Mouse (Mus musculus) heart, embryonic 11.5 days (tissue): Measurements from ENCODE around the gene Klb. TPM values are rescaled to one million over a fixed set of nuclear protein-coding genes. Genes with fewer than 3 reads are reported as not detected.

Source experiments
- ATAC-seq: fragments of 200-750 bp; cut with Nextera tagmentation; replicated peaks from 2 replicates; pipeline ENCODE4 v1.8.0; 2017; ENCODE audit warnings: moderate library complexity; ENCODE audit not compliant: insufficient number of reproducible peaks, low FRiP score, low TSS enrichment
- H3K27ac ChIP-seq: fragments of 300-500 bp; sonication (generic); 2 replicates; pipeline ENCODE4 v1.5.1; 2014; ENCODE audit warnings: mild to moderate bottlenecking, low read depth, low read length
- H3K27me3 ChIP-seq: fragments of 300-500 bp; sonication (generic); 2 replicates; pipeline ENCODE4 v1.6.1; 2014; ENCODE audit warnings: mild to moderate bottlenecking, low read length, mixed read lengths; ENCODE audit not compliant: control insufficient read depth, insufficient read depth
- H3K36me3 ChIP-seq: fragments of 300-500 bp; sonication (generic); 2 replicates; pipeline ENCODE4 v1.6.1; 2014; ENCODE audit warnings: mild to moderate bottlenecking, low read length, moderate library complexity, mixed read lengths; ENCODE audit not compliant: control insufficient read depth, insufficient read depth
- H3K4me1 ChIP-seq: fragments of 300-500 bp; sonication (generic); 2 replicates; pipeline ENCODE4 v1.6.1; 2014; ENCODE audit warnings: low read length; ENCODE audit not compliant: control insufficient read depth, insufficient read depth
- H3K4me2 ChIP-seq: fragments of 300-500 bp; sonication (generic); 2 replicates; pipeline ENCODE4 v1.6.1; 2014; ENCODE audit warnings: mild to moderate bottlenecking, moderate library complexity
- H3K4me3 ChIP-seq: fragments of 300-500 bp; sonication (generic); 2 replicates; pipeline ENCODE4 v1.5.1; 2014; ENCODE audit warnings: low read depth, low read length
- H3K9ac ChIP-seq: fragments of 300-500 bp; sonication (generic); 2 replicates; pipeline ENCODE4 v1.6.1; 2014; ENCODE audit warnings: mild to moderate bottlenecking, low read depth, low read length, moderate library complexity
- H3K9me3 ChIP-seq: fragments of 300-500 bp; sonication (generic); replicated peaks from 2 replicates; pipeline ENCODE4 v1.6.1; 2016; ENCODE audit warnings: low read length; ENCODE audit not compliant: control insufficient read depth
- WGBS: fragments of 180-500 bp; shearing (Covaris S2); extraction: QIAGEN DNeasy Blood & Tissue Kit; methylation state at CpG from one replicate; pipeline ENCODE4 v1.1.7; 2014; ENCODE audit not compliant: insufficient replicate concordance; 5-methylcytosine and 5-hydroxymethylcytosine counted together
- polyA plus RNA-seq: library from polyadenylated mRNA; unstranded; fragments of >200 nt; fragmentation: Nextera tagmentation; extraction: Ambion mirVana; gene quantifications from 2 replicates; pipeline ENCODE4 v1.2.1, GENCODE M21; 2014

The Klb gene
- polyA plus RNA-seq, 1 experiment from 2014 or later = 0.29 TPM

GRCm38 (mm10) chr5:65387008-65387867, 39.1 kb downstream of the Klb start:
- Histone ChIP-seq H3K4me3 (no peak overlapping the region), H3K36me3 (peaks cover 13% of the 10 kb centered on the region), H3K9ac (no peak overlapping the region), H3K27me3 (no peaks in the 10 kb centered on the region), H3K27ac (no peak overlapping the region), H3K9me3 (no peaks in the 10 kb centered on the region), H3K4me1 (0 out of 2 replicates have a peak, but pooled peaks cover 4% of the 10 kb centered on the region), H3K4me2 (no peak overlapping the region)
- 79% methylated on average over 6 of the region's 6 CpGs for WGBS
- no peak for ATAC-seq

- Histone ChIP-seq H3K4me3 (peak within 1 kb of the TSS; percentile 98), H3K27me3 (no peaks in the 10 kb centered on the region), H3K9ac (peak within 1 kb of the TSS; percentile 100), H3K9me3 (no peaks in the 10 kb centered on the region), H3K4me1 (0 out of 2 replicates have a peak, but pooled peaks cover 4% of the 10 kb centered on the region), H3K36me3 (peaks cover 13% of the 10 kb centered on the region), H3K27ac (peak within 1 kb of the TSS; percentile 87), H3K4me2 (peak within 1 kb of the TSS; percentile 80)
- under 1% methylated on average over 83 of the region's 83 CpGs for WGBS
- ATAC-seq = peak; percentile 93
These were observed 42.8 kb downstream of the Klb start, which contains the start of the genes Rpl9 and Lias for GRCm38 (mm10) chr5:65390648-65391644. Gene Rpl9 (minus strand): TSS chr5:65391444. Gene Lias (plus strand): TSS chr5:65391497.

- H3K4me1 ChIP-seq = 0 out of 2 replicates have a peak, but pooled peaks cover 4% of the 10 kb centered on the region
- H3K4me3 ChIP-seq = peak overlapping the region; percentile 98
- H3K9me3 ChIP-seq = no peaks in the 10 kb centered on the region
- no peaks in the 10 kb centered on the region for H3K27me3 ChIP-seq
- peak overlapping the region; percentile 74 for H3K4me2 ChIP-seq
- WGBS = 5% methylated on average over 12 of the region's 12 CpGs
- peak overlapping the region; percentile 100 for H3K9ac ChIP-seq
- peak overlapping the region; percentile 87 for H3K27ac ChIP-seq
- no peak for ATAC-seq
- H3K36me3 ChIP-seq = peaks cover 17% of the 10 kb centered on the region
These were observed 43.6 kb downstream of the Klb start for GRCm38 (mm10) chr5:65391753-65392152.

GRCm38 (mm10) chr5:65394425-65394824, 46.3 kb downstream of the Klb start:
- 93% methylated on average over 7 of the region's 7 CpGs for WGBS
- Histone ChIP-seq H3K9me3 (no peaks in the 10 kb centered on the region), H3K4me2 (no peak overlapping the region), H3K27ac (no peak overlapping the region), H3K9ac (no peak overlapping the region), H3K36me3 (peaks cover 8% of the 10 kb centered on the region), H3K4me3 (no peak overlapping the region), H3K27me3 (no peaks in the 10 kb centered on the region), H3K4me1 (0 out of 2 replicates have a peak, but pooled peaks cover 4% of the 10 kb centered on the region)
- ATAC-seq = no peak

- Histone ChIP-seq H3K4me1 (no peaks in the 10 kb centered on the region), H3K9ac (no peak overlapping the region), H3K27me3 (no peaks in the 10 kb centered on the region), H3K27ac (no peak overlapping the region), H3K4me2 (no peak overlapping the region), H3K4me3 (no peak overlapping the region), H3K36me3 (peaks cover 11% of the 10 kb centered on the region), H3K9me3 (no peaks in the 10 kb centered on the region)
- WGBS = 25% methylated on average over 2 of the region's 2 CpGs
- no peak for ATAC-seq
These were observed 53.3 kb downstream of the Klb start for GRCm38 (mm10) chr5:65401251-65401994.

- H3K9me3 ChIP-seq = no peaks in the 10 kb centered on the region
- H3K4me1 ChIP-seq = no peaks in the 10 kb centered on the region
- ATAC-seq = no peak
- H3K27me3 ChIP-seq = no peaks in the 10 kb centered on the region
- 0 out of 2 replicates have a peak overlapping the region, but pooled peaks have one; percentile 2 for H3K27ac ChIP-seq
- H3K9ac ChIP-seq = no peak overlapping the region
- H3K4me2 ChIP-seq = no peak overlapping the region
- peaks cover 15% of the 10 kb centered on the region for H3K36me3 ChIP-seq
- no peak overlapping the region for H3K4me3 ChIP-seq
- WGBS = 60% methylated on average over 12 of the region's 12 CpGs
These were observed 59.9 kb downstream of the Klb start for GRCm38 (mm10) chr5:65407989-65408388.

- Histone ChIP-seq H3K27ac (peak overlapping the region; percentile 99), H3K27me3 (no peaks in the 10 kb centered on the region), H3K4me2 (peak overlapping the region; percentile 56), H3K9me3 (no peaks in the 10 kb centered on the region), H3K36me3 (peaks cover 14% of the 10 kb centered on the region), H3K9ac (peak overlapping the region; percentile 72), H3K4me3 (peak overlapping the region; percentile 18), H3K4me1 (peaks cover 24% of the 10 kb centered on the region)
- 9% methylated on average over 26 of the region's 26 CpGs for WGBS
- peak; percentile 89 for ATAC-seq
These were observed 67.7 kb downstream of the Klb start for GRCm38 (mm10) chr5:65415653-65416458.
